Comparison of ENCODE assay signal across 12 mouse cellular contexts in genomic region chr5:118480000-118480399, GRCm38 (mm10).
DNase-seq lines count a peak whose midpoint lies in the region; ATAC-seq lines count a peak whose summit lies in the region.
"Had no signal": no experiment of that assay in that cellular context is flagged by ENCODE, and none has a peak within 500 bp of the region (broad histone marks: within the 10 kb centered on the region; RNA-seq: fewer than 3 reads in every experiment).

No protein-coding gene starts in this region.

- peaks cover 7% of the 10 kb centered on the region; the same call in 1 of the 2 replicates for H3K27me3 ChIP-seq in forebrain, embryonic 10.5 days (ENCODE audit: poor library complexity, severe bottlenecking)
- no peaks in the 10 kb centered on the region for H3K27me3 ChIP-seq in forebrain, embryonic 13.5 days
- no peaks in the 10 kb centered on the region for H3K27me3 ChIP-seq in liver, embryonic 13.5 days
- H3K27me3 ChIP-seq: forebrain, embryonic 15.5 days; limb, embryonic 13.5 days had no signal

- no peak for ATAC-seq in forebrain, embryonic 13.5 days
- ATAC-seq in liver, embryonic 13.5 days (ENCODE audit: low read depth): peak; percentile 78
- ATAC-seq: forebrain, embryonic 15.5 days had no signal

- peaks cover 58% of the 10 kb centered on the region for H3K4me1 ChIP-seq in forebrain, embryonic 10.5 days
- H3K4me1 ChIP-seq in forebrain, embryonic 13.5 days: peaks cover 13% of the 10 kb centered on the region
- H3K4me1 ChIP-seq in liver, embryonic 13.5 days (replicated peaks): peaks cover 99% of the 10 kb centered on the region

- DNase-seq in forebrain, embryonic 10.5 days (ENCODE audit: extremely low spot score, low spot score): no peak
- peak; percentile 18 for DNase-seq in urinary bladder, postnatal 25 days (ENCODE audit: low spot score)
- DNase-seq in urinary bladder, postnatal 4 days (ENCODE audit: low spot score in 2 of 2): no peak
- peak; percentile 84 for DNase-seq in liver, embryonic 13.5 days
- DNase-seq in layer of hippocampus, adult 9-11 months: no peak
- no peak for DNase-seq in ovary, adult 18-20 months (ENCODE audit: low spot score)
- DNase-seq in right cerebral cortex, postnatal 4 days: no peak
- DNase-seq: adrenal gland, adult 2 months; cerebellum, adult 11-12 months had no signal

- H3K9me3 ChIP-seq in forebrain, embryonic 10.5 days: no peaks in the 10 kb centered on the region
- H3K9me3 ChIP-seq in forebrain, embryonic 13.5 days (replicated peaks): no peaks in the 10 kb centered on the region
- H3K9me3 ChIP-seq in liver, embryonic 13.5 days (replicated peaks): no peaks in the 10 kb centered on the region
- H3K9me3 ChIP-seq: forebrain, embryonic 15.5 days; limb, embryonic 13.5 days had no signal

- H3K4me2 ChIP-seq in forebrain, embryonic 13.5 days: no peak overlapping the region
- peak overlapping the region; percentile 72 for H3K4me2 ChIP-seq in liver, embryonic 13.5 days
- H3K4me2 ChIP-seq: forebrain, embryonic 15.5 days; limb, embryonic 13.5 days had no signal

- 85% methylated on average over 5 of the region's 5 CpGs for WGBS in forebrain, embryonic 10.5 days
- 82% methylated on average over 5 of the region's 5 CpGs for WGBS in forebrain, embryonic 13.5 days
- 5% methylated on average over 5 of the region's 5 CpGs for WGBS in liver, embryonic 13.5 days (ENCODE audit: insufficient replicate concordance)

- H3K27ac ChIP-seq in forebrain, embryonic 10.5 days: peak overlapping the region; percentile 62
- H3K27ac ChIP-seq in forebrain, embryonic 13.5 days: no peak overlapping the region
- peak overlapping the region; percentile 99 for H3K27ac ChIP-seq in liver, embryonic 13.5 days
- H3K27ac ChIP-seq: forebrain, embryonic 15.5 days; limb, embryonic 13.5 days had no signal

- H3K9ac ChIP-seq in forebrain, embryonic 13.5 days: no peak overlapping the region
- peak overlapping the region; percentile 73 for H3K9ac ChIP-seq in liver, embryonic 13.5 days
- H3K9ac ChIP-seq: forebrain, embryonic 15.5 days; limb, embryonic 13.5 days had no signal

- H3K36me3 ChIP-seq in forebrain, embryonic 10.5 days (replicated peaks): no peaks in the 10 kb centered on the region
- H3K36me3 ChIP-seq in forebrain, embryonic 13.5 days (ENCODE audit: poor library complexity, severe bottlenecking): no peaks in the 10 kb centered on the region
- no peaks in the 10 kb centered on the region for H3K36me3 ChIP-seq in liver, embryonic 13.5 days
- H3K36me3 ChIP-seq: forebrain, embryonic 15.5 days; limb, embryonic 13.5 days had no signal

- H3K4me3 ChIP-seq in forebrain, embryonic 10.5 days: no peak overlapping the region
- no peak overlapping the region for H3K4me3 ChIP-seq in forebrain, embryonic 13.5 days
- peak overlapping the region; percentile 18; the same call in 1 of the 2 replicates for H3K4me3 ChIP-seq in liver, embryonic 13.5 days (replicated peaks)
- H3K4me3 ChIP-seq: forebrain, embryonic 15.5 days; limb, embryonic 13.5 days had no signal

Comparison
In these comparisons a context has a peak if more than half of its experiments do, and no peak if none do; other contexts are left out.
1. DNase-seq: peak in urinary bladder, postnatal 25 days (single experiment) and liver, embryonic 13.5 days (single experiment); none in forebrain, embryonic 10.5 days (single experiment), urinary bladder, postnatal 4 days (0 of 2), layer of hippocampus, adult 9-11 months (single experiment), ovary, adult 18-20 months (single experiment) and right cerebral cortex, postnatal 4 days (single experiment).